Mouse (Mus musculus) midbrain, embryonic 16.5 days (tissue): ENCODE measurements around the gene Eif4ebp2. TPM values are rescaled to one million over a fixed set of nuclear protein-coding genes. Genes with fewer than 3 reads are reported as not detected.

Experiments
- ATAC-seq: fragments of 200-750 bp; cut with Nextera tagmentation; 2 replicates; pipeline ENCODE4 v1.8.0; 2017; ENCODE audit warnings: moderate TSS enrichment
- H3K27ac ChIP-seq: fragments of 300-500 bp; sonication (generic); 2 replicates; pipeline ENCODE4 v1.5.1; 2014; ENCODE audit warnings: mild to moderate bottlenecking, low read length, mixed read lengths
- H3K27me3 ChIP-seq: fragments of 300-500 bp; sonication (generic); 2 replicates; pipeline ENCODE4 v1.6.1; 2014; ENCODE audit warnings: low read depth, low read length, mixed read lengths; ENCODE audit not compliant: control insufficient read depth, insufficient read depth
- H3K36me3 ChIP-seq: fragments of 300-500 bp; sonication (generic); 2 replicates; pipeline ENCODE4 v1.6.1; 2014; ENCODE audit warnings: mild to moderate bottlenecking, low read length, moderate library complexity, mixed read lengths; ENCODE audit not compliant: control insufficient read depth, insufficient read depth
- H3K4me1 ChIP-seq: fragments of 300-500 bp; sonication (generic); 2 replicates; pipeline ENCODE4 v1.6.1; 2014; ENCODE audit warnings: mild to moderate bottlenecking, low read length, mixed read lengths; ENCODE audit not compliant: control insufficient read depth, insufficient read depth
- H3K4me2 ChIP-seq: fragments of 300-500 bp; sonication (generic); 2 replicates; pipeline ENCODE4 v1.6.1; 2014; ENCODE audit warnings: mild to moderate bottlenecking, low read length, mixed read lengths
- H3K4me3 ChIP-seq: fragments of 300-500 bp; sonication (generic); 2 replicates; pipeline ENCODE4 v1.5.1; 2014; ENCODE audit warnings: low read depth, mild to moderate bottlenecking, low read length, moderate library complexity, mixed read lengths
- H3K9ac ChIP-seq: fragments of 300-500 bp; sonication (generic); 2 replicates; pipeline ENCODE4 v1.6.1; 2014; ENCODE audit warnings: low read depth, low read length, mixed read lengths
- H3K9me3 ChIP-seq: fragments of 300-500 bp; sonication (generic); replicated peaks from 2 replicates; pipeline ENCODE4 v1.6.1; 2014; ENCODE audit warnings: mild to moderate bottlenecking, low read length, mixed read lengths; ENCODE audit not compliant: control insufficient read depth, poor library complexity, severe bottlenecking
- WGBS: fragments of 180-500 bp; shearing (Covaris S2); extraction: QIAGEN DNeasy Blood & Tissue Kit; methylation state at CpG from one replicate; pipeline ENCODE4 v1.1.7; 2014; 5-methylcytosine and 5-hydroxymethylcytosine counted together
- polyA plus RNA-seq: library from polyadenylated mRNA; unstranded; fragments of >200 nt; fragmentation: Nextera tagmentation; extraction: Ambion mirVana; gene quantifications from 2 replicates; pipeline ENCODE4 v1.2.1, GENCODE M21; 2015

Eif4ebp2 gene
- polyA plus RNA-seq, 1 experiment from 2014 or later, result 36.9 TPM

- H3K4me3 ChIP-seq, result no peak overlapping the region
- no peak overlapping the region for H3K4me2 ChIP-seq
- no peak overlapping the region for H3K9ac ChIP-seq
- H3K9me3 ChIP-seq, result no peaks in the 10 kb centered on the region
- peaks cover 3% of the 10 kb centered on the region; the same call in 1 of the 2 replicates for H3K4me1 ChIP-seq
- no peak overlapping the region for H3K27ac ChIP-seq
- H3K27me3 ChIP-seq, result peaks cover 3% of the 10 kb centered on the region; the same call in 1 of the 2 replicates
- ATAC-seq, result no peak
- WGBS, result 6% methylated on average over 10 of the region's 10 CpGs
- H3K36me3 ChIP-seq, result no peaks in the 10 kb centered on the region
These were observed 46.5 kb downstream of the Eif4ebp2 start for GRCm38 (mm10) chr10:61405958-61406357.

- no peak overlapping the region for H3K27ac ChIP-seq
- no peak for ATAC-seq
These were observed 49.5 kb downstream of the Eif4ebp2 start for GRCm38 (mm10) chr10:61402911-61403310.

GRCm38 (mm10) chr10:61402480-61402879 lies 50.0 kb downstream of the Eif4ebp2 start:
- Histone ChIP-seq H3K9me3 (no peaks in the 10 kb centered on the region), H3K36me3 (no peaks in the 10 kb centered on the region), H3K27ac (no peak overlapping the region), H3K4me2 (no peak overlapping the region), H3K27me3 (peaks cover 3% of the 10 kb centered on the region; the same call in 1 of the 2 replicates), H3K4me1 (peaks cover 3% of the 10 kb centered on the region; the same call in 1 of the 2 replicates), H3K4me3 (no peak overlapping the region), H3K9ac (no peak overlapping the region)
- ATAC-seq, result no peak
- WGBS, result 75% methylated on average over 5 of the region's 5 CpGs

More at GRCm38 (mm10) chr10:61402911-61403310, 49.5 kb downstream of the Eif4ebp2 start:
- Histone ChIP-seq H3K9me3 (no peaks in the 10 kb centered on the region), H3K4me2 (no peak overlapping the region), H3K27me3 (peaks cover 3% of the 10 kb centered on the region; the same call in 1 of the 2 replicates), H3K4me1 (peaks cover 3% of the 10 kb centered on the region; the same call in 1 of the 2 replicates), H3K9ac (no peak overlapping the region), H3K36me3 (no peaks in the 10 kb centered on the region), H3K4me3 (no peak overlapping the region)
- 87% methylated on average over 2 of the region's 2 CpGs for WGBS

- H3K4me2 ChIP-seq, result no peak overlapping the region
- no peak for ATAC-seq
- H3K9me3 ChIP-seq, result no peaks in the 10 kb centered on the region
- WGBS, result 87% methylated on average over 5 of the region's 5 CpGs
- no peak overlapping the region for H3K4me3 ChIP-seq
- H3K27me3 ChIP-seq, result no peaks in the 10 kb centered on the region
- no peak overlapping the region for H3K27ac ChIP-seq
- H3K36me3 ChIP-seq, result no peaks in the 10 kb centered on the region
- no peaks in the 10 kb centered on the region for H3K4me1 ChIP-seq
- no peak overlapping the region for H3K9ac ChIP-seq
These were observed 52.1 kb downstream of the Eif4ebp2 start for GRCm38 (mm10) chr10:61400407-61400806.

- no peaks in the 10 kb centered on the region for H3K36me3 ChIP-seq
- H3K9me3 ChIP-seq, result no peaks in the 10 kb centered on the region
- WGBS, result 19% methylated on average over 12 of the region's 13 CpGs
- no peak overlapping the region for H3K4me2 ChIP-seq
- no peaks in the 10 kb centered on the region for H3K27me3 ChIP-seq
- no peaks in the 10 kb centered on the region for H3K4me1 ChIP-seq
- H3K27ac ChIP-seq, result no peak overlapping the region
- H3K9ac ChIP-seq, result no peak overlapping the region
- ATAC-seq, result peak; percentile 88
- H3K4me3 ChIP-seq, result no peak overlapping the region
These were observed 53.2 kb downstream of the Eif4ebp2 start for GRCm38 (mm10) chr10:61399156-61399734.

GRCm38 (mm10) chr10:61398125-61398524 lies 54.3 kb downstream of the Eif4ebp2 start:
- no peak overlapping the region for H3K27ac ChIP-seq

GRCm38 (mm10) chr10:61394476-61395136 lies 57.9 kb downstream of the Eif4ebp2 start:
- ATAC-seq, result no peak
- Histone ChIP-seq H3K4me3 (no peak overlapping the region), H3K27me3 (no peaks in the 10 kb centered on the region), H3K9me3 (no peaks in the 10 kb centered on the region), H3K9ac (no peak overlapping the region), H3K27ac (no peak overlapping the region), H3K36me3 (no peaks in the 10 kb centered on the region), H3K4me2 (no peak overlapping the region), H3K4me1 (no peaks in the 10 kb centered on the region)
- WGBS, result 24% methylated on average over 9 of the region's 9 CpGs

More at GRCm38 (mm10) chr10:61398125-61398524, 54.3 kb downstream of the Eif4ebp2 start:
- H3K9me3 ChIP-seq, result no peaks in the 10 kb centered on the region
- no peak for ATAC-seq
- H3K27me3 ChIP-seq, result no peaks in the 10 kb centered on the region
- 43% methylated on average over 3 of the region's 3 CpGs for WGBS
- H3K9ac ChIP-seq, result no peak overlapping the region
- no peaks in the 10 kb centered on the region for H3K36me3 ChIP-seq
- H3K4me1 ChIP-seq, result no peaks in the 10 kb centered on the region
- no peak overlapping the region for H3K4me2 ChIP-seq
- no peak overlapping the region for H3K4me3 ChIP-seq

- ATAC-seq, result no peak
- Histone ChIP-seq H3K36me3 (no peaks in the 10 kb centered on the region), H3K4me1 (no peaks in the 10 kb centered on the region), H3K4me2 (no peak overlapping the region), H3K27me3 (no peaks in the 10 kb centered on the region), H3K9me3 (no peaks in the 10 kb centered on the region), H3K9ac (no peak overlapping the region), H3K27ac (no peak overlapping the region), H3K4me3 (no peak overlapping the region)
- 67% methylated on average over 4 of the region's 4 CpGs for WGBS
These were observed 59.9 kb downstream of the Eif4ebp2 start for GRCm38 (mm10) chr10:61392584-61392983.

GRCm38 (mm10) chr10:61390148-61390547 lies 62.3 kb downstream of the Eif4ebp2 start:
- H3K9ac ChIP-seq, result no peak overlapping the region
- H3K36me3 ChIP-seq, result no peaks in the 10 kb centered on the region
- no peaks in the 10 kb centered on the region for H3K9me3 ChIP-seq
- H3K27ac ChIP-seq, result no peak overlapping the region
- no peak overlapping the region for H3K4me3 ChIP-seq
- no peaks in the 10 kb centered on the region for H3K4me1 ChIP-seq
- no peak overlapping the region for H3K4me2 ChIP-seq
- WGBS, result 67% methylated on average over 2 of the region's 2 CpGs
- H3K27me3 ChIP-seq, result no peaks in the 10 kb centered on the region; the same call in 1 of the 2 replicates
- no peak for ATAC-seq
